Mouse (Mus musculus): ENCODE results near the gene Mrgpra1.

- TF ChIP-seq CTCF (IDR thresholded peaks at IDR 0.05; ENCODE audit: extremely low read depth, insufficient read length, insufficient replicate concordance, low read depth, low read length) = no peak
- no peak for TF ChIP-seq POLR2A (IDR thresholded peaks at IDR 0.05; ENCODE audit: low read depth, low read length)
These were observed 8.0 kb downstream of the Mrgpra1 start for GRCm38 (mm10) chr7:47345905-47346478.
